Mouse (Mus musculus) 3134 (cell line): Measurements from ENCODE around the gene Nme4.

ENCODE experiments used
- DNase-seq: peaks from one replicate; pipeline ENCODE4 v3.0.0-alpha.2; 2011; ENCODE audit warnings: low spot score; ENCODE audit not compliant: insufficient read length; ENCODE audit errors: extremely low read depth

The Nme4 gene

GRCm38 (mm10) chr17:26068024-26068830 is 27.2 kb downstream of the Nme4 start:
- DNase-seq: no peak

- no peak for DNase-seq
Observed at GRCm38 (mm10) chr17:26066488-26067020, 28.8 kb downstream of the Nme4 start.

DNA sequence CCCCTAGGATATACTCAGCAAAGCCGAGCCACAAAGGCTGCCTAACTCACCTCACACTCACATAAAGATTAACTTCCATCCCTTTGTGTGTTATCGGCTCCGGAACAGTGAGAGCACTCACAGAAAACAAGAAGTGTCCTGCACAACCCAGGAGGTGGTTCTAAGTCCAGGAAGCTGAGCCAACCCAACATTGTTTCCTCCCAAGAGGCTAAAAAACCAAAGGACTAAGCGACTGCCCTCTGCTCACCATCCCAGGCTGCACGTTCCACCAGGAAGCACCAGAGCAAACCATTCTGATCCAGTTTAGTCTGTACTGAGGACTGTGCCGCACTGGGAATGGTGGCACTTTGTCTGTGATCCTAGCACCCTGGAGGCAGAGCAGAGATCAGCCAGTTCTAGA is 30.5 kb downstream of the Nme4 start:
- no peak for DNase-seq

GRCm38 (mm10) chr17:26057787-26058567 is 37.4 kb downstream of the Nme4 start:
- DNase-seq: no peak

GRCm38 (mm10) chr17:26057278-26057677 is 38.1 kb downstream of the Nme4 start:
- no peak for DNase-seq

DNA sequence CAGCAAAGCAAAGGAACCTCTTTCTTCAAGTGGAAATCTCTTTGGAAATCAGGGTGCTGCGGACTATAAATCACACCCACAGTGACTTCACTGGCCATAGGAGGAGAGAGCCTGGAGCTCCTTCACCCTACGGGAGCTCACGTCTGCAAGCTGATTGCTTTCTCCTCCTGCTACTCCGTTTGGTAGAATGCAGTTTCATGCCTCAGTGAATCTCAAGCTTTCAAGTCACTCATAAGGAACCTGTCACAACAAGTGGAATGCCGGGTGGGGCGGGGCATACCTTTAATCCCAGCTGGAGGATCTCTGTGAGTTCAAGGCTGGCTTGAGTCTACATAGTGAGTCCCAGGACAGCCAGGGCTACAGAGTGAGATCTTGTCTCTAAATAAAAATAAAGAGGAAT is 40.2 kb downstream of the Nme4 start:
- DNase-seq: no peak

- DNase-seq: no peak
Observed at GRCm38 (mm10) chr17:26054133-26054845, 41.1 kb downstream of the Nme4 start.

DNA sequence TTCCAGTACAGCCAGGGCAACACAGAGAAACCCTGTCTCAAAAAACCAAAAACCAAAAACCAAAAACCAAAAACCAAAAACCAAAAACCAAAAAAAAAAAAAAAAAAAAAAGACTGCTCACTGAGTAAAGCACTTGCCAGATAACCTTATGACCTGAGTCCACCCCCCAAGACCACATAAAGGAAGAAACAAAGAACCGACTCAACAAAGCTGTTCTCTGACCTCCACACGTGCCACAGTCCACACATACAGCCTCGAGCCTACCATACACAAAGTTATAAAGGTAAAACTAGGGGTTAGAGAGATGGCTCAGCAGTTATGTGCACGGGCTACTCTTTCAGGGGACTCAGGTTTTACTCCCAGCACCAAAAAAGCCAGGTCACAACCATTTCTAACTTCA is 42.7 kb downstream of the Nme4 start:
- DNase-seq: no peak

DNA sequence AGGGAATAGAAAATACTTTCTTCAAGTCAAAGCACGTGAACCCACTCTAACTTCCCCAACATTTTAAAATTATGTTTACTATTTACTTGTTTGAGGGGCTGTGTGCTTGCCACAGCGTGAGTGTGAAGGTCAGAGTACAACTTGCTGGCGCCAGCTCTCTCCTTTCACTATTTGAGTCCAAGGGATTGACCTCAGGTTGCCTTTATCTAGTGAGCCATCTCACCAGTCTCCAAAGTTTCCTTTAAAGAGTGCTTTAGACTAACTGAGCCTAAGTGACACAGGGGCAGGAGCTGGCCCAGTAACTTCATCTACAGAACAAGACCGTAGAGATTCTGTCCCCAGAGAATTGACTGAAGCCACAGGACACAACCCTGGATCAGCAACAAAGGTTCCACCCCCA is 43.3 kb downstream of the Nme4 start:
- DNase-seq: no peak

- DNase-seq: no peak
Observed at GRCm38 (mm10) chr17:26048118-26048517, 47.3 kb downstream of the Nme4 start.

GRCm38 (mm10) chr17:26046253-26046997 is 49.0 kb downstream of the Nme4 start:
- DNase-seq: no peak

DNA sequence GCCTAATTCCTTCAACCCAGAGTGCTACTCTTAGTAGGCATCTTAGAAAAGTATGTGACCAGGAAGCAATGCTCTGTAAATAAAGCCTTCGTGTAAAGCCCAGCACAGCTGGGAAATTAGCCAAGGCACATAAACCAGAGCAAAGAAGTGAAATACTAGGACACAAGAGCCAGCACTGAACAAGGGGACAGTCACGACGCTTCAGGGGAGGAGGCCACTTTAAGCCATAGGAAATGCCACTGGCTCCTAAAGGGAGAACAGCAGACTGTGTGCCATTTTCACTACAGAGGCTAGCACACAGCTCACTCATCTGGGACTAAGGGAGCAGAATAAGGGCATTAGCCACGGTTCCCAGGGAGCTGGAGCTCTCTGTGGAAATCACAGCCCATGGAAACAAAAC is 50.1 kb downstream of the Nme4 start:
- no peak for DNase-seq

DNA sequence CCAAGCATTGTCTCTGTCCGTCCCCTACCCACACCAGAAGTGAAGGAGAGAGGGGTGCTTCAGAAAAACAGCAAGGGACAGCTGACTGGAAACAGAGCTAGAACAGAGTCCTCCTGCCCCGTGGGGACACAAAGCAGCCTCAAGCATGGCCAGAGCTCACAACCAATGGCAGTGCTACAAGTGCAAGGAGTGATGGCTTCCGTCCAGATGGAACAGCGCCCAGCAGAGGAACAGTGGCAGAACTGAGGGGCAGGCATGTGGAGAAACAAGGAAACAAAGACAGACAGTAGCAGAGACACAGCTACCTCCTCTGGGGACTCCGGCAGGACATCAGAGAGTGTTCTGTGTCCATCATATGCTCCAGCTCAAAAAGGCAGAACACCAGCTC is 52.2 kb downstream of the Nme4 start:
- no peak for DNase-seq

GRCm38 (mm10) chr17:26042599-26043248 is 52.7 kb downstream of the Nme4 start:
- DNase-seq: no peak
